Mouse (Mus musculus): ENCODE measurements at regions not wholly inside any gene's neighbourhood (a gene's known extent, or its start where the extent isn't known, plus 50 kb on each side); places are given as distances from the start of the nearest gene placed in this dataset.

GRCm38 (mm10) chr1:148392673-148393072 is 1568.4 kb downstream of the Pla2g4a start:
- Histone ChIP-seq H3K4me1 (ENCODE audit: insufficient read depth, low read length) (no peaks in the 10 kb centered on the region), H3K9ac (replicated peaks; ENCODE audit: low read length, poor library complexity, severe bottlenecking) (no peak overlapping the region), H3K4me2 (ENCODE audit: low read depth, low read length, poor library complexity, severe bottlenecking) (no peak overlapping the region), H3K36me3 (ENCODE audit: insufficient read depth, low read length) (no peaks in the 10 kb centered on the region), H3K9me3 (ENCODE audit: low read length) (no peaks in the 10 kb centered on the region), H3K27me3 (ENCODE audit: insufficient read depth, low read length) (no peaks in the 10 kb centered on the region), H3K4me3 (ENCODE audit: low read depth, low read length) (no peak overlapping the region), H3K27ac (ENCODE audit: low read depth, low read length) (no peak overlapping the region)
- ATAC-seq (ENCODE audit: low FRiP score), result no peak
- DNase-seq (ENCODE audit: low spot score), result peak; percentile 44
- WGBS, result 20% methylated on average over 3 of the region's 3 CpGs
- no peak for TF ChIP-seq CTCF (IDR thresholded peaks at IDR 0.05)

All from midbrain, postnatal 0 days (tissue).